Mouse (Mus musculus) forebrain, embryonic 16.5 days (tissue): ENCODE results near the gene Ccsap. TPM values are rescaled to one million over a fixed set of nuclear protein-coding genes. Genes with fewer than 3 reads are reported as not detected.

Source experiments
- ATAC-seq: fragments of 200-750 bp; cut with Nextera tagmentation; 2 replicates; pipeline ENCODE4 v1.8.0; 2017; ENCODE audit warnings: mild to moderate bottlenecking, moderate library complexity
- H3K27ac ChIP-seq: fragments of 300-500 bp; sonication (generic); 2 replicates; pipeline ENCODE4 v1.5.1; 2014; ENCODE audit warnings: low read length, control low read depth
- H3K27me3 ChIP-seq: fragments of 300-500 bp; sonication (generic); replicated peaks from 2 replicates; pipeline ENCODE4 v1.6.1; 2014; ENCODE audit warnings: low read length; ENCODE audit not compliant: control insufficient read depth, insufficient read depth
- H3K36me3 ChIP-seq: fragments of 300-500 bp; sonication (generic); 2 replicates; pipeline ENCODE4 v1.6.1; 2014; ENCODE audit not compliant: control insufficient read depth, insufficient read depth
- H3K4me1 ChIP-seq: fragments of 300-500 bp; sonication (generic); replicated peaks from 2 replicates; pipeline ENCODE4 v1.6.1; 2014; ENCODE audit warnings: low read length; ENCODE audit not compliant: control insufficient read depth, insufficient read depth
- H3K4me2 ChIP-seq: fragments of 300-500 bp; sonication (generic); 2 replicates; pipeline ENCODE4 v1.6.1; 2014; ENCODE audit warnings: mild to moderate bottlenecking, low read length, control low read depth
- H3K4me3 ChIP-seq: fragments of 300-500 bp; sonication (generic); replicated peaks from 2 replicates; pipeline ENCODE4 v1.5.1; 2014; ENCODE audit warnings: mild to moderate bottlenecking, low read length, control low read depth
- H3K9ac ChIP-seq: fragments of 300-500 bp; sonication (generic); replicated peaks from 2 replicates; pipeline ENCODE4 v1.6.1; 2014; ENCODE audit warnings: low read depth, low read length, control low read depth
- H3K9me3 ChIP-seq: fragments of 300-500 bp; sonication (generic); 2 replicates; pipeline ENCODE4 v1.6.1; 2016; ENCODE audit warnings: low read length; ENCODE audit not compliant: control insufficient read depth
- WGBS: fragments of 180-500 bp; shearing (Covaris S2); extraction: QIAGEN DNeasy Blood & Tissue Kit; methylation state at CpG from one replicate; pipeline ENCODE4 v1.1.7; 2014; 5-methylcytosine and 5-hydroxymethylcytosine counted together
- polyA plus RNA-seq: library from polyadenylated mRNA; unstranded; fragments of >200 nt; fragmentation: Nextera tagmentation; extraction: Ambion mirVana; gene quantifications from 2 replicates; pipeline ENCODE4 v1.2.1, GENCODE M21; 2015

Ccsap gene
- polyA plus RNA-seq, 1 experiment from 2014 or later = 6.6 TPM

GRCm38 (mm10) chr8:123796758-123797157 lies 63.3 kb downstream of the Ccsap start:
- WGBS = 66% methylated on average over 4 of the region's 4 CpGs
- no peak for ATAC-seq
- Histone ChIP-seq H3K36me3 (no peaks in the 10 kb centered on the region), H3K4me2 (no peak overlapping the region), H3K27ac (no peak overlapping the region), H3K9ac (no peak overlapping the region), H3K27me3 (no peaks in the 10 kb centered on the region), H3K4me1 (no peaks in the 10 kb centered on the region), H3K9me3 (no peaks in the 10 kb centered on the region), H3K4me3 (no peak overlapping the region)

DNA sequence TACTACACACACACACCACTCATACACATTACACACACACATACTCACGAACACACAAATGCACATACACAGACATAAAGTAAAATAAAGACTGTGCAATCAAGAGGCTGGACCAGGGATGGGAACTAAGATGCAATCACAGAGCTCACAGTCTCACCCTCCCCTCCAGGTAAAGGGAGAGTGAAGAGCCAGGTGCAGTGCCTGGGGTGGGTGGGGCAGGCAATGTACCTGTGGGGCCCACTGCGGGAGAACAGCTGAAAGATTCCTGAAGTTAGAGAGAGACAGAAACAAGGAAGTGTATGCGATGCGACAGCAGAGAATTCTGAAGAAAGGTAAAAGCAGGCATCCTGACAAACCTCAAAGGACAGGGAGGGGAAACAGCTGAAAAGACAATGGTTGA lies 65.2 kb downstream of the Ccsap start:
- Histone ChIP-seq H3K4me1 (peaks cover 2% of the 10 kb centered on the region; the same call in 1 of the 2 replicates), H3K36me3 (no peaks in the 10 kb centered on the region), H3K27ac (no peak overlapping the region), H3K9me3 (no peaks in the 10 kb centered on the region), H3K4me2 (no peak overlapping the region), H3K9ac (no peak overlapping the region), H3K27me3 (no peaks in the 10 kb centered on the region), H3K4me3 (no peak overlapping the region)
- WGBS = 79% methylated on average over 4 of the region's 4 CpGs
- ATAC-seq = no peak

- H3K4me3 ChIP-seq = no peak overlapping the region
- H3K36me3 ChIP-seq = no peaks in the 10 kb centered on the region
- H3K27me3 ChIP-seq = no peaks in the 10 kb centered on the region
- no peak overlapping the region for H3K27ac ChIP-seq
- no peak overlapping the region for H3K4me2 ChIP-seq
- H3K4me1 ChIP-seq = peaks cover 2% of the 10 kb centered on the region; the same call in 1 of the 2 replicates
- no peak for ATAC-seq
- WGBS = 74% methylated on average over 10 of the region's 10 CpGs
- no peak overlapping the region for H3K9ac ChIP-seq
- no peaks in the 10 kb centered on the region for H3K9me3 ChIP-seq
Observed at GRCm38 (mm10) chr8:123793900-123794299, 66.1 kb downstream of the Ccsap start.

DNA sequence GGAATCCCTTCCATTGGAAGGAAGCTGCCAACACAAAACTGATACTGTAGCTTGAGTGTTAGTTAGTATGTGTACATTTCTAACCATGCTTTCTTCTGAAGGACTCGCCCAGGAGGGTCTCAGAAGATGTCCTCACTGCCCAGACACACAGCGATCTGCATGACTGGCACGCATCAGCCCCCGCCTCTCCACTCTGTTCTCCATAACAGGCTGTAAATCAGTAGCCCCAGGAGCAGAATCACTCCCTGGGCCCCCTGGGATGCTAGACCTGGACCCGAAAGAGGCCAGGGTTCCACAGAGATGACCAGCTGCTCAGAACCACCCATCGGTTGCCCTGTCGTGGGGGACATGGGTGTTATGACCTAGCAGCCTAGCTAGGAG lies 68.2 kb downstream of the Ccsap start:
- H3K27ac ChIP-seq = no peak overlapping the region
- H3K4me3 ChIP-seq = no peak overlapping the region
- H3K9me3 ChIP-seq = no peaks in the 10 kb centered on the region
- H3K36me3 ChIP-seq = no peaks in the 10 kb centered on the region
- ATAC-seq = no peak
- H3K4me1 ChIP-seq = peaks cover 2% of the 10 kb centered on the region; the same call in 1 of the 2 replicates
- H3K27me3 ChIP-seq = no peaks in the 10 kb centered on the region
- H3K4me2 ChIP-seq = no peak overlapping the region
- H3K9ac ChIP-seq = no peak overlapping the region
- WGBS = 67% methylated on average over 7 of the region's 7 CpGs

DNA sequence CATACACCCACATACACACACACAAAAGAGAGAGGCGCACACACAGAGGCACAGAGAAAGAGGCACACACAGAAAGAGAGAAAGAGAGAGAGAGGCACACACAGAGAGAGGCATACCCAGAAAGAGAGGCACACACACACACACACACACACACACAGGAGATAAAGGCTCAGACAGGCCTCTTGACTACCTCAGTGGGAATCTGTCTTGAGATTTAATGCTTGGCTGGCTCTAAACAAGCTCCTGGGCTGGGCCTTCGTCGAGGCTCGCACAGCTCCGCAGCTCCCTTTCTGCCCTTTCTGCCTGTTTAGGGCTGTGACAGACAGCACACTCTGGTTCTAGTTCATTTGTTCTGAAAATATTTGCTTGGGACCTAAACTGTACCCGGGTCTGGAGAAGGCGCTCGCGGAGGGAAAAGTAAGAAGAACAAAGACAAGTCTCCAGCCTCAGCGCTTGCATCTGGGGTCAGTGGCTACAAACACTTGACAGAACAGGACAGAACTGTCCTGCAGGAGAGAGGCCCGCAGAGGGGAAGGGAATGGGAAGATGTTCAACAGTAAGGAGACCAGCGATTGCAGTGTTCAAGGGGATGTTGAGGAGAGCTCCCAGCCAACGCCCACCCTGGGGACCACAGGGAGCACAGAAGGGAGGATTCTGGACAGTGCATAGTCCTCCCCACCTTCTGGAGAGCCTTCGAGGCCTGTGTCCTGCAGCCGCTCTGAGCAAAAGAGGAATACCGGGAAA lies 68.7 kb downstream of the Ccsap start:
- H3K27ac ChIP-seq = no peak overlapping the region
- H3K9me3 ChIP-seq = no peaks in the 10 kb centered on the region
- no peak overlapping the region for H3K4me2 ChIP-seq
- WGBS = 15% methylated on average over 16 of the region's 16 CpGs
- 0 out of 2 replicates have a peak overlapping the region, but pooled peaks have one; percentile 11 for H3K9ac ChIP-seq
- ATAC-seq = peak; percentile 33
- no peaks in the 10 kb centered on the region for H3K27me3 ChIP-seq
- no peak overlapping the region for H3K4me3 ChIP-seq
- no peaks in the 10 kb centered on the region for H3K36me3 ChIP-seq
- peaks cover 2% of the 10 kb centered on the region; the same call in 1 of the 2 replicates for H3K4me1 ChIP-seq

Other genes starting within 250 kb of the Ccsap start
- 8.8 and 9.5 TPM in 2 replicates for gene Rhou, start 206.3 kb downstream of the Ccsap start, polyA plus RNA-seq
- gene Rab4a, start 54.2 kb downstream of the Ccsap start, polyA plus RNA-seq = 82.6 and 83.8 TPM in 2 replicates
- gene Acta1, start 34.5 kb upstream of the Ccsap start, polyA plus RNA-seq = 6.3 and 6.6 TPM in 2 replicates
- 31.5 and 31.8 TPM in 2 replicates for gene Nup133, start 89.1 kb upstream of the Ccsap start, polyA plus RNA-seq
- gene Abcb10, start 122.9 kb upstream of the Ccsap start, polyA plus RNA-seq = 10.1 and 10.8 TPM in 2 replicates
- gene Taf5l, start 161.2 kb upstream of the Ccsap start, polyA plus RNA-seq = 27.1 and 30.0 TPM in 2 replicates
- gene Urb2, start 161.3 kb upstream of the Ccsap start, polyA plus RNA-seq = 4.3 and 4.6 TPM in 2 replicates